Mouse (Mus musculus) bone marrow, adult 2 months (tissue): ENCODE results near the gene Ppp1r3e.

Source experiments
- CTCF ChIP-seq: fragments of 200-500 bp; IDR thresholded peaks from 2 replicates; pipeline ENCODE4 v1.5.1; 2011; ENCODE audit warnings: low read length, control low read depth; ENCODE audit not compliant: control insufficient read depth, insufficient read depth
- POLR2A ChIP-seq: fragments of 200-500 bp; IDR thresholded peaks from 2 replicates; pipeline ENCODE4 v1.6.1; 2011; ENCODE audit warnings: low read depth, mild to moderate bottlenecking, control low read depth, low read length, borderline replicate concordance; ENCODE audit not compliant: control insufficient read depth

DNA sequence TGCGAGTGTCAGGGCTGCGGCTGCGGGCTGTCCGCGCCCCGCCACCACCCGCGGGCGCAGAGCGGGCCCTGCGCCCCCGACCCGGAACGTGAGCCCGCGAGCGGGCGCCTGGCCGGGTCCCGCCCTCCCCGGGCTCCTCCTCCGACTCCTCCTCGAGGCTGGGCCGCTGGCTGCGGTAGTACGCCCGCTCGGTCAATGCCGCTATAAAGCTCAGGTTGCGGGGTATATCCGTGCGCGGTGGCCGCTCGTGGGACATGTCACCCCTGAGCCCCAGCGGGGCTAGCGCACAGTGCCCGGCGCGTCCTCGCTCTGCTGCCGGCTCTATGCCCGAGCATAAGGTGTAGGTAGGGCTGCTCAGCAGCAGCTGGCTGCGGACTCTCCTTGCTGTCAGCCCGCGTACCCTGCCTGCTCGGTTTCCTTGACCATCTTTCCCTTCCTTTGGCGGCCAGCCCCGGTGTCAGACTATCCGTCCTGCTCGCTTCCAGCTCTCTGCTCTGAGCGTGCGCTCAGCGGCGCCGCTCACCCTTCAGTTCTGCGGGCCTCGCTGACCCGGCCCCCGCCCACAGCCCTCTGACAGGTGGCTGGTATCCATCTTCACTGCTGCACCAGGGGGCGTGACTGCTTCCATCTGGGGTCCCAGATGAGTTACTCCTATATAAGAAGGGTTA lies at the start of gene Ppp1r3e:
- TF ChIP-seq POLR2A (no peak), CTCF (no peak)
